In genomic region chr7:79890436-79891221, GRCm38 (mm10) we compare ENCODE assay signal across 12 mouse cellular contexts. TPM values are rescaled to one million over a fixed set of nuclear protein-coding genes. Genes with fewer than 3 reads are reported as not detected.
DNase-seq lines count a peak whose midpoint lies in the region; ATAC-seq lines count a peak whose summit lies in the region.
"Had no signal": no experiment of that assay in that cellular context is flagged by ENCODE, and none has a peak within 500 bp of the region (broad histone marks: within the 10 kb centered on the region; RNA-seq: fewer than 3 reads in every experiment).

No protein-coding gene starts in this region.

- H3K27ac ChIP-seq in lung, embryonic 15.5 days = peak overlapping the region; percentile 15; the same call in 1 of the 2 replicates
- no peak overlapping the region for H3K27ac ChIP-seq in hindbrain, embryonic 14.5 days
- H3K27ac ChIP-seq: embryonic facial prominence, embryonic 12.5 days; forebrain, embryonic 15.5 days had no signal

- WGBS in lung, embryonic 15.5 days = 73% methylated on average over 15 of the region's 15 CpGs
- WGBS in hindbrain, embryonic 14.5 days = 91% methylated on average over 15 of the region's 15 CpGs

- H3K9me3 ChIP-seq in lung, embryonic 15.5 days = no peaks in the 10 kb centered on the region
- H3K9me3 ChIP-seq in hindbrain, embryonic 14.5 days (ENCODE audit: control insufficient read depth, low read length) = no peaks in the 10 kb centered on the region
- H3K9me3 ChIP-seq: embryonic facial prominence, embryonic 12.5 days; forebrain, embryonic 15.5 days had no signal

- H3K27me3 ChIP-seq in lung, embryonic 15.5 days = no peaks in the 10 kb centered on the region
- no peaks in the 10 kb centered on the region for H3K27me3 ChIP-seq in hindbrain, embryonic 14.5 days (ENCODE audit: control insufficient read depth, insufficient read depth, low read length)
- H3K27me3 ChIP-seq: CH12.LX; embryonic facial prominence, embryonic 12.5 days; forebrain, embryonic 15.5 days had no signal

- ATAC-seq in lung, embryonic 15.5 days (ENCODE audit: borderline replicate concordance, extremely low read depth, low FRiP score, low TSS enrichment) = no peak
- no peak for ATAC-seq in hindbrain, embryonic 14.5 days (ENCODE audit: low FRiP score)
- ATAC-seq: forebrain, embryonic 15.5 days had no signal

- H3K36me3 ChIP-seq in lung, embryonic 15.5 days = no peaks in the 10 kb centered on the region
- peaks cover 52% of the 10 kb centered on the region for H3K36me3 ChIP-seq in hindbrain, embryonic 14.5 days (replicated peaks; ENCODE audit: control insufficient read depth, insufficient read depth)

- H3K9ac ChIP-seq in lung, embryonic 15.5 days = no peak overlapping the region
- no peak overlapping the region for H3K9ac ChIP-seq in hindbrain, embryonic 14.5 days
- H3K9ac ChIP-seq: embryonic facial prominence, embryonic 12.5 days; forebrain, embryonic 15.5 days had no signal

- H3K4me2 ChIP-seq in lung, embryonic 15.5 days = no peak overlapping the region
- no peak overlapping the region for H3K4me2 ChIP-seq in hindbrain, embryonic 14.5 days (replicated peaks)
- H3K4me2 ChIP-seq: embryonic facial prominence, embryonic 12.5 days; forebrain, embryonic 15.5 days had no signal

- DNase-seq in ovary, adult 18-20 months (ENCODE audit: low spot score) = peak; percentile 8
- DNase-seq in ovary, postnatal 10 days (ENCODE audit: low spot score) = no peak
- peak; percentile 49 for DNase-seq in kidney, adult 18-20 months
- DNase-seq in left cerebral cortex, postnatal 4 days = no peak
- no peak for DNase-seq in hindbrain, embryonic 14.5 days (ENCODE audit: low spot score)
- no peak for DNase-seq in c-Kit-positive CD71-positive TER-119-positive erythroid progenitor cells, embryonic 14.5 days (ENCODE audit: low spot score)
- DNase-seq: cerebellum, adult 2 months had no signal

- intact Hi-C loops in left cerebral cortex, postnatal 4 days (cut with DNase I) = no loop called here

- no peak overlapping the region for H3K4me3 ChIP-seq in lung, embryonic 15.5 days
- no peak overlapping the region for H3K4me3 ChIP-seq in hindbrain, embryonic 14.5 days (replicated peaks; ENCODE audit: low read length)
- H3K4me3 ChIP-seq: embryonic facial prominence, embryonic 12.5 days; forebrain, embryonic 15.5 days had no signal

- peaks cover 9% of the 10 kb centered on the region for H3K4me1 ChIP-seq in lung, embryonic 15.5 days
- no peaks in the 10 kb centered on the region for H3K4me1 ChIP-seq in hindbrain, embryonic 14.5 days (replicated peaks; ENCODE audit: control insufficient read depth, insufficient read depth, low read length)
- H3K4me1 ChIP-seq: embryonic facial prominence, embryonic 12.5 days; forebrain, embryonic 15.5 days had no signal

RNA-seq across cellular contexts. Expression of gene Anpep, which starts 29.8 kb away (rescaled TPM):
- 3.0 and 5.4 TPM in 2 replicates for polyA plus RNA-seq in lung, embryonic 15.5 days (2015; fragmentation: Nextera tagmentation; extraction: Ambion mirVana)
- total RNA-seq in left cerebral cortex, postnatal 4 days (2021) = 1 to 10 TPM; 7.4 to 8.4 TPM
- 4.2 and 6.6 TPM in 2 replicates for polyA plus RNA-seq in hindbrain, embryonic 14.5 days (2014; fragmentation: Nextera tagmentation; extraction: Ambion mirVana)
- total RNA-seq: neutrophil, adult 5-6 weeks had no signal

RNA-seq across cellular contexts. Expression of gene Ap3s2, which starts 29.8 kb away (rescaled TPM):
- 27.8 TPM in 2 replicates for polyA plus RNA-seq in lung, embryonic 15.5 days (2015; fragmentation: Nextera tagmentation; extraction: Ambion mirVana)
- total RNA-seq in left cerebral cortex, postnatal 4 days (2021) = 10 to 100 TPM; 50.8 to 51.6 TPM
- polyA plus RNA-seq in hindbrain, embryonic 14.5 days (2014; fragmentation: Nextera tagmentation; extraction: Ambion mirVana) = 46.4 and 49.0 TPM in 2 replicates

RNA-seq across cellular contexts. Expression of gene Arpin, which starts 44.5 kb away (rescaled TPM):
- 30.1 and 30.5 TPM in 2 replicates for polyA plus RNA-seq in lung, embryonic 15.5 days (2015; fragmentation: Nextera tagmentation; extraction: Ambion mirVana)
- total RNA-seq in left cerebral cortex, postnatal 4 days (2021) = 1 to 10 TPM; 8.3 to 9.4 TPM
- 18.7 and 19.8 TPM in 2 replicates for polyA plus RNA-seq in hindbrain, embryonic 14.5 days (2014; fragmentation: Nextera tagmentation; extraction: Ambion mirVana)
- total RNA-seq: CH12.LX; neutrophil, adult 5-6 weeks had no signal

Comparison
In these comparisons a context has a peak if more than half of its experiments do, and no peak if none do; other contexts are left out.
1. DNase-seq: peak in ovary, adult 18-20 months (single experiment) and kidney, adult 18-20 months (single experiment); none in ovary, postnatal 10 days (single experiment), left cerebral cortex, postnatal 4 days (single experiment), hindbrain, embryonic 14.5 days (single experiment) and c-Kit-positive CD71-positive TER-119-positive erythroid progenitor cells, embryonic 14.5 days (single experiment).